Mouse (Mus musculus) naive thymus-derived CD4-positive, alpha-beta T cell, adult 2 months (primary cell): ENCODE results near the gene Gipr.
A peak's percentile ranks its signal among the peaks of the same experiment; 100 is the strongest.

Source experiments
- DNase-seq: peaks from one replicate; pipeline ENCODE4 v3.0.0-alpha.2; 2011; ENCODE audit warnings: low read depth

Gene Gipr

GRCm38 (mm10) chr7:19148875-19149541 is 16.9 kb downstream of the Gipr start, which contains the start of gene Qpctl:
TSS of gene Qpctl (minus strand) at chr7:19149291.
- DNase-seq: peak; percentile 99

- no peak for DNase-seq
Observed at GRCm38 (mm10) chr7:19148180-19148874, 17.6 kb downstream of the Gipr start.

GRCm38 (mm10) chr7:19147497-19148045 is 18.4 kb downstream of the Gipr start:
- no peak for DNase-seq

GRCm38 (mm10) chr7:19146793-19147192 is 19.1 kb downstream of the Gipr start:
- no peak for DNase-seq

GRCm38 (mm10) chr7:19137380-19137779 is 28.5 kb downstream of the Gipr start:
- peak; percentile 77 for DNase-seq

- peak; percentile 49 for DNase-seq
Observed at GRCm38 (mm10) chr7:19136673-19137334, 29.1 kb downstream of the Gipr start.

GRCm38 (mm10) chr7:19136168-19136567 is 29.8 kb downstream of the Gipr start:
- no peak for DNase-seq

- DNase-seq: peak; percentile 95
Observed at GRCm38 (mm10) chr7:19131324-19131848, 34.5 kb downstream of the Gipr start.

- peak; percentile 43 for DNase-seq
Observed at GRCm38 (mm10) chr7:19130657-19131056, 35.3 kb downstream of the Gipr start.

GRCm38 (mm10) chr7:19129396-19129795 is 36.5 kb downstream of the Gipr start:
- no peak for DNase-seq

GRCm38 (mm10) chr7:19127744-19128143 is 38.2 kb downstream of the Gipr start:
- no peak for DNase-seq

- no peak for DNase-seq
Observed at GRCm38 (mm10) chr7:19124713-19125112, 41.2 kb downstream of the Gipr start.

GRCm38 (mm10) chr7:19121686-19122085 is 44.2 kb downstream of the Gipr start:
- no peak for DNase-seq

GRCm38 (mm10) chr7:19119631-19120429 is 46.1 kb downstream of the Gipr start, which contains the start of gene Fbxo46:
TSS of gene Fbxo46 (plus strand) at chr7:19119859.
- peak; percentile 96 for DNase-seq

- no peak for DNase-seq
Observed at GRCm38 (mm10) chr7:19119083-19119482, 46.8 kb downstream of the Gipr start.

- peak; percentile 50 for DNase-seq
Observed at GRCm38 (mm10) chr7:19118028-19118771, 47.7 kb downstream of the Gipr start, which contains the start of gene Gm4969. TSS of gene Gm4969 (minus strand) at chr7:19118368.

- DNase-seq: no peak
Observed at GRCm38 (mm10) chr7:19109565-19109964, 56.4 kb downstream of the Gipr start.

GRCm38 (mm10) chr7:19107436-19107835 is 58.5 kb downstream of the Gipr start:
- no peak for DNase-seq
